Mouse (Mus musculus) neural tube, embryonic 11.5 days (tissue): ENCODE results near the gene Pcgf2. TPM values are rescaled to one million over a fixed set of nuclear protein-coding genes. Genes with fewer than 3 reads are reported as not detected.

Source experiments
- ATAC-seq: fragments of 200-750 bp; cut with Nextera tagmentation; 2 replicates; pipeline ENCODE4 v1.8.0; 2017; ENCODE audit warnings: moderate number of reproducible peaks, mild to moderate bottlenecking, moderate TSS enrichment, moderate library complexity; ENCODE audit not compliant: insufficient read depth, low FRiP score, low TSS enrichment
- DNase-seq: peaks from one replicate; pipeline ENCODE4 v3.0.0-alpha.2; 2015; ENCODE audit warnings: low spot score
- H3K27ac ChIP-seq: fragments of 300-500 bp; sonication (generic); 2 replicates; pipeline ENCODE4 v1.5.1; 2014; ENCODE audit warnings: low read depth, mild to moderate bottlenecking, low read length
- H3K27me3 ChIP-seq: fragments of 300-500 bp; sonication (generic); 2 replicates; pipeline ENCODE4 v1.6.1; 2014; ENCODE audit warnings: mild to moderate bottlenecking, low read length, mixed read lengths; ENCODE audit not compliant: control insufficient read depth, insufficient read depth
- H3K36me3 ChIP-seq: fragments of 300-500 bp; sonication (generic); 2 replicates; pipeline ENCODE4 v1.6.1; 2014; ENCODE audit warnings: mild to moderate bottlenecking, low read length, moderate library complexity, mixed read lengths; ENCODE audit not compliant: control insufficient read depth, insufficient read depth
- H3K4me1 ChIP-seq: fragments of 300-500 bp; sonication (generic); 2 replicates; pipeline ENCODE4 v1.6.1; 2014; ENCODE audit warnings: low read length, mixed read lengths; ENCODE audit not compliant: control insufficient read depth, insufficient read depth
- H3K4me2 ChIP-seq: fragments of 300-500 bp; sonication (generic); 2 replicates; pipeline ENCODE4 v1.6.1; 2014; ENCODE audit warnings: low read depth, mild to moderate bottlenecking, moderate library complexity
- H3K4me3 ChIP-seq: fragments of 300-500 bp; sonication (generic); 2 replicates; pipeline ENCODE4 v1.5.1; 2014; ENCODE audit warnings: low read depth, low read length
- H3K9ac ChIP-seq: fragments of 300-500 bp; sonication (generic); 2 replicates; pipeline ENCODE4 v1.6.1; 2014; ENCODE audit warnings: mild to moderate bottlenecking, low read length
- H3K9me3 ChIP-seq: fragments of 300-500 bp; sonication (generic); 2 replicates; pipeline ENCODE4 v1.6.1; 2016; ENCODE audit warnings: low read length; ENCODE audit not compliant: control insufficient read depth
- WGBS: fragments of 180-500 bp; shearing (Covaris S2); extraction: QIAGEN DNeasy Blood & Tissue Kit; methylation state at CpG from one replicate; pipeline ENCODE4 v1.1.7; 2014; 5-methylcytosine and 5-hydroxymethylcytosine counted together
- polyA plus RNA-seq: library from polyadenylated mRNA; unstranded; fragments of >200 nt; fragmentation: Nextera tagmentation; extraction: Ambion mirVana; gene quantifications from 2 replicates; pipeline ENCODE4 v1.2.1, GENCODE M21; 2014

The Pcgf2 gene
- polyA plus RNA-seq = 17.5 and 17.8 TPM in 2 replicates

GRCm38 (mm10) chr11:97700003-97700745 lies at the start of gene Pcgf2:
Gene Pcgf2, minus strand, starts transcription at chr11:97700497.
- WGBS = under 1% methylated on average over 85 of the region's 85 CpGs
- ATAC-seq = peak; percentile 10
- Histone ChIP-seq H3K4me1 (peaks cover 57% of the 10 kb centered on the region), H3K27ac (peak within 1 kb of the TSS; percentile 97), H3K4me3 (peak within 1 kb of the TSS; percentile 79), H3K9me3 (no peaks in the 10 kb centered on the region), H3K27me3 (no peaks in the 10 kb centered on the region), H3K4me2 (peak within 1 kb of the TSS; percentile 93), H3K9ac (peak within 1 kb of the TSS; percentile 95), H3K36me3 (no peaks in the 10 kb centered on the region)
- peak; percentile 82 for DNase-seq

- H3K4me1 ChIP-seq = peaks cover 1% of the 10 kb centered on the region; the same call in 1 of the 2 replicates
- H3K9ac ChIP-seq = no peak overlapping the region
- no peak overlapping the region for H3K4me2 ChIP-seq
- no peak overlapping the region for H3K27ac ChIP-seq
- no peak for DNase-seq
- 86% methylated on average over 5 of the region's 5 CpGs for WGBS
- H3K9me3 ChIP-seq = no peaks in the 10 kb centered on the region
- H3K36me3 ChIP-seq = peaks cover 19% of the 10 kb centered on the region
- H3K27me3 ChIP-seq = no peaks in the 10 kb centered on the region
- no peak overlapping the region for H3K4me3 ChIP-seq
- ATAC-seq = no peak
Observed at GRCm38 (mm10) chr11:97748496-97748895, 48.2 kb upstream of the Pcgf2 start.

GRCm38 (mm10) chr11:97747773-97748172 lies 47.5 kb upstream of the Pcgf2 start:
- DNase-seq (no peak), ATAC-seq (no peak)
- Histone ChIP-seq H3K4me2 (no peak overlapping the region), H3K27me3 (no peaks in the 10 kb centered on the region), H3K27ac (no peak overlapping the region), H3K9me3 (no peaks in the 10 kb centered on the region), H3K36me3 (peaks cover 18% of the 10 kb centered on the region), H3K4me3 (no peak overlapping the region), H3K9ac (no peak overlapping the region), H3K4me1 (peaks cover 8% of the 10 kb centered on the region; the same call in 1 of the 2 replicates)
- WGBS = 94% methylated on average over 8 of the region's 8 CpGs

GRCm38 (mm10) chr11:97745331-97745721 lies 45.0 kb upstream of the Pcgf2 start:
- peaks cover 11% of the 10 kb centered on the region; the same call in 1 of the 2 replicates for H3K4me1 ChIP-seq
- no peak overlapping the region for H3K9ac ChIP-seq
- no peak overlapping the region for H3K27ac ChIP-seq
- H3K4me3 ChIP-seq = peak overlapping the region; percentile 82
- 11% methylated on average over 13 of the region's 13 CpGs for WGBS
- no peaks in the 10 kb centered on the region for H3K27me3 ChIP-seq
- peak overlapping the region; percentile 34 for H3K4me2 ChIP-seq
- H3K9me3 ChIP-seq = no peaks in the 10 kb centered on the region
- peaks cover 6% of the 10 kb centered on the region; the same call in 1 of the 2 replicates for H3K36me3 ChIP-seq
- ATAC-seq = no peak
- no peak for DNase-seq

- DNase-seq (peak; percentile 98), ATAC-seq (peak; percentile 94)
- Histone ChIP-seq H3K27ac (peak overlapping the region; percentile 87), H3K4me2 (peak overlapping the region; percentile 34), H3K36me3 (peaks cover 6% of the 10 kb centered on the region; the same call in 1 of the 2 replicates), H3K9ac (peak overlapping the region; percentile 78), H3K27me3 (no peaks in the 10 kb centered on the region), H3K4me1 (peaks cover 11% of the 10 kb centered on the region; the same call in 1 of the 2 replicates), H3K4me3 (peak overlapping the region; percentile 82), H3K9me3 (no peaks in the 10 kb centered on the region)
- under 1% methylated on average over 28 of the region's 57 CpGs for WGBS
Observed at GRCm38 (mm10) chr11:97744718-97745330, 44.5 kb upstream of the Pcgf2 start.

GRCm38 (mm10) chr11:97744063-97744717 lies 43.9 kb upstream of the Pcgf2 start, which contains the start of gene Pip4k2b:
Gene Pip4k2b, minus strand, starts transcription at chr11:97744704.
- H3K27ac ChIP-seq = peak within 1 kb of the TSS; percentile 87
- H3K27me3 ChIP-seq = no peaks in the 10 kb centered on the region
- peak; percentile 60 for DNase-seq
- peaks cover 6% of the 10 kb centered on the region; the same call in 1 of the 2 replicates for H3K36me3 ChIP-seq
- no peaks in the 10 kb centered on the region for H3K9me3 ChIP-seq
- H3K9ac ChIP-seq = peak within 1 kb of the TSS; percentile 78
- peak; percentile 33 for ATAC-seq
- under 1% methylated on average over 49 of the region's 63 CpGs for WGBS
- peak within 1 kb of the TSS; percentile 82 for H3K4me3 ChIP-seq
- peak within 1 kb of the TSS; percentile 69 for H3K4me2 ChIP-seq
- peaks cover 11% of the 10 kb centered on the region; the same call in 1 of the 2 replicates for H3K4me1 ChIP-seq

- Histone ChIP-seq H3K27me3 (no peaks in the 10 kb centered on the region), H3K36me3 (peaks cover 6% of the 10 kb centered on the region; the same call in 1 of the 2 replicates), H3K4me1 (peaks cover 11% of the 10 kb centered on the region; the same call in 1 of the 2 replicates), H3K9ac (peak overlapping the region; percentile 15; the same call in 1 of the 2 replicates), H3K4me2 (peak overlapping the region; percentile 69), H3K27ac (no peak overlapping the region), H3K9me3 (no peaks in the 10 kb centered on the region), H3K4me3 (peak overlapping the region; percentile 82)
- DNase-seq = no peak
- 56% methylated on average over 9 of the region's 9 CpGs for WGBS
- no peak for ATAC-seq
Observed at GRCm38 (mm10) chr11:97743423-97743822, 43.1 kb upstream of the Pcgf2 start.

GRCm38 (mm10) chr11:97742591-97742990 lies 42.3 kb upstream of the Pcgf2 start:
- Histone ChIP-seq H3K9me3 (no peaks in the 10 kb centered on the region), H3K9ac (no peak overlapping the region), H3K36me3 (peaks cover 6% of the 10 kb centered on the region; the same call in 1 of the 2 replicates), H3K4me1 (peaks cover 11% of the 10 kb centered on the region; the same call in 1 of the 2 replicates), H3K27me3 (no peaks in the 10 kb centered on the region), H3K27ac (no peak overlapping the region), H3K4me2 (peak overlapping the region; percentile 69), H3K4me3 (no peak overlapping the region)
- WGBS = 92% methylated on average over 9 of the region's 9 CpGs
- no peak for DNase-seq
- no peak for ATAC-seq
